Mouse (Mus musculus) brain, embryonic 14.5 days (tissue): ENCODE data around the gene Acsbg1.

ENCODE experiments used
- CTCF ChIP-seq: fragments of 200-500 bp; IDR thresholded peaks from 2 replicates; pipeline ENCODE4 v1.5.1; 2012; ENCODE audit warnings: inconsistent platforms, mild to moderate bottlenecking, moderate library complexity, borderline replicate concordance; ENCODE audit not compliant: insufficient read depth, insufficient read length; ENCODE audit errors: extremely low read depth
- POLR2A ChIP-seq: fragments of 200-500 bp; IDR thresholded peaks from 2 replicates; pipeline ENCODE4 v1.6.1; 2012; ENCODE audit warnings: mild to moderate bottlenecking, inconsistent platforms, borderline replicate concordance; ENCODE audit not compliant: poor library complexity, insufficient read depth, insufficient read length, severe bottlenecking; ENCODE audit errors: extremely low read depth

DNA sequence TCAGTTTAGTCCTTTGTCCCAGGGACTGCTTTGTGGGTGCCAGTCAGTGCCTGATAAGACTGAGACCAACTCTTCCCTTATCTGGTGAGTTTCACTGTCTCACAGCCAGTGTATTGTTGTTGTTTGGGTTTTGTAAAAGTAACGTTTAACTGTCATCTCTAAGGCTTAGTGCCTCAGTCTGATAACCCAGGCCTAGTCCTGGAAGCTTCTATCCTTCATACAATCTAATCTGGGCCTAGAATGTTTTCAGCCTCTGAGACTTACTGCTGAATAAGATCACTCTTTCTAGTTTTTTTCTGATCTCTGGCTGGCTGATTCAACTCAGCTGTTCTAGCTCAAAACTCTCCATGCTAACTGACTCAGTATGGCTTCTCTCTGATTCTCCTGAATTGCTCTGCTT, 78.0 kb downstream of the Acsbg1 start:
- TF ChIP-seq POLR2A (no peak), CTCF (no peak)
